Mouse (Mus musculus) adrenal gland, adult 2 months (tissue): ENCODE results near the gene Golgb1. TPM values are rescaled to one million over a fixed set of nuclear protein-coding genes. Genes with fewer than 3 reads are reported as not detected.

ENCODE experiments used
- DNase-seq: peaks from one replicate; pipeline ENCODE4 v3.0.0; 2021
- polyA plus RNA-seq: library from polyadenylated mRNA; depleted of rRNA; stranded (reverse); fragments of >200 nt; gene quantifications from 2 replicates; pipeline ENCODE4 v1.2.3, GENCODE M21; 2012
- total RNA-seq, 2 experiments: library from RNA; stranded (reverse); gene quantifications; 2 replicates each; pipeline ENCODE4 v1.2.3; 2021

Golgb1 gene
- total and polyA plus RNA-seq, 3 experiments = 50.7 to 98.8 (median 68.0) TPM

DNA sequence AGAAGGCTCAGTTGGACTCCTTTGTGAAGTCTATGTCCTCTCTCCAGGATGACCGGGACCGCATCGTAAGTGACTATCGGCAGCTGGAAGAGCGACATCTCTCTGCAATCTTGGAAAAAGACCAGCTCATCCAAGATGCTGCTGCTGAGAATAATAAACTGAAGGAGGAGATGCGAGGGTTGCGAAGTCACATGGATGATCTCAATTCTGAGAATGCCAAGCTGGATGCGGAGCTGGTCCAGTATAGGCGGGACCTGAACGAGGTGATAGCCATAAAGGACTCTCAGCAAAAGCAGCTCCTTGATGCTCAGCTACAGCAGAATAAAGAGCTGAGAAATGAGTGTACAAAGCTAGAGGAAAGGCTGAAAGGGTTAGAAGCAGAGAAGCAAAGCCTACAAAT lies 43.6 kb downstream of the Golgb1 start:
- DNase-seq = no peak

DNA sequence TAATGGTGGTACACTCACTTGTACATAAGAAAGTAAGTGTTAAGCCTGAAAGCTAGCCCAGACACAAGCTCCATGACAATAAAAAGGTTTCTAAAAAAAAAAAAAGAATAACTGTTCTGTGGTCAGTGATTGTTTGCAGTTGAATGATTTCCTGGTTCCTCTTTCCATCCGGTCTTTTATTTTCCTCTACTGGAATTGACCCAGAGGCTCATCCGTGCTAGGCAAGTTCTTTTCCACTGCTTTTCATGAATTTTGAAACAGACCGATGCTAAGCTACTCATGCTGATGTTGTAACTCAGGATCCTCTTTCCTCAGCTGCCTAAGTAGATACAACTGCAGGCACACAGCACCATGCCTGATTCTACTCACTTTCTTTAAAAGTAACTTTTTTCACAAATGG lies 45.5 kb downstream of the Golgb1 start:
- no peak for DNase-seq

DNA sequence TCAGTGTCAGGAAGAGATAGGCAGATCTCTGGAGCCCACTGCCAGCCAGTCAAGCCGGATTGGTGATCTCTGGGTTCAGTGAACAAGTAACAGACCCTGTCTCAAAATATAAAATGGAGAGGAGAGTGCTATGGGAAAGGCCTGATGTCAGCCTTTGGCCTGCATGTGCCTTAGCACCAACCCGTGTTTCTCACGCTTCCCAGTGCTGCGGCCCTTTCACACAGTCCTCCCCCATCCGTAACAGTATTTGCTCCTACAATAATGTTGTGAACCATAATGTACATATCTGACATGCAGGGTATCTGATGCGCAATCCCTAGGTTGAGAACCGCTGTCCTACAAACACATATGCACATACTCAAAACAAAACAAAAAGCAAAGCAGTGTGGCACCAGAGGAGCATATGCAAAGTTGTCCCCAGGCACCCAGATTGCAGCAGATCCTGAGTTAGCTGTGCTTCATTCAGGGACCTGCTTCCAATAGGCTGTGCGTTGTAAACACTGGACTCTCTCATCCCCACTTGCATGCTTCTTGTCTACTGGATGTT lies 46.2 kb downstream of the Golgb1 start:
- DNase-seq = no peak

DNA sequence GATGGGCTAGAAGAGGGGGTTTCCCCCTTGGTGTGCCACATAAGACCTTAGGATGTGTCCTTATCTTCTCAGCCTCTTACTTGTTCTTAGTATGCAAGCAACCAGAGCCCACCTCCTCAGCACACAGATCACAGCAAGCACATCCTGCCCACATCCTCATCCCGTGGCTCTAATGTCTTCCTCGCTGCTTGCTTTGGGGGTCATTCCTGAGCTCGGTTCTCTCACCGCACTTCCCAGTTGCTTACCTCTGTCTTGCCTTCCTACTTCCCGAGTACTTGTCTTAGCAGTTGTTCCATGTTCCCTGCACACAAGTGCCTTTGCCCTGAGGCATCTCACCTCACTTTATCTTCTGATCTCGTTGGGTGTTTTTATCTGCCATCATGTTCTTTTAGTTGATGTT lies 47.0 kb downstream of the Golgb1 start:
- no peak for DNase-seq

DNA sequence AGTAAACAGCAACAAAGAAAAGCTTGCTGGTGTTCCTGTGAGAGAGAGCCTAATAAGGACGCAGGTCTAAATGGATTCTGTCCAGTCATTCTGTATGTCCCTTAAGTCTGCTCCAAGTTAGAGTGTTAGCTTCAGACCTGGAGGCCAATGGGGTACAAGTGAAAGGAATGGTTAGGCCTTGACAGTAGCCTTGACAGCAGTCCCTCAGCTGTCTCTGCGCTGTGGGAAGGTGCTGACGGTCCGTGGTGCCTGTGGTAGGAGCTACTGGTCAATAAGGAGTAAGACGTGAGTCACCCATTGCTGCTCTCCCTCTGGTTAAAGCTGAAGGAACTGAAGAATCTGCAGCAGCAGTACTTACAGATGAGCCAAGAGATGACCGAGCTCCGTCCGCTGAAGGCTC lies 49.4 kb downstream of the Golgb1 start:
- peak; percentile 48 for DNase-seq

DNA sequence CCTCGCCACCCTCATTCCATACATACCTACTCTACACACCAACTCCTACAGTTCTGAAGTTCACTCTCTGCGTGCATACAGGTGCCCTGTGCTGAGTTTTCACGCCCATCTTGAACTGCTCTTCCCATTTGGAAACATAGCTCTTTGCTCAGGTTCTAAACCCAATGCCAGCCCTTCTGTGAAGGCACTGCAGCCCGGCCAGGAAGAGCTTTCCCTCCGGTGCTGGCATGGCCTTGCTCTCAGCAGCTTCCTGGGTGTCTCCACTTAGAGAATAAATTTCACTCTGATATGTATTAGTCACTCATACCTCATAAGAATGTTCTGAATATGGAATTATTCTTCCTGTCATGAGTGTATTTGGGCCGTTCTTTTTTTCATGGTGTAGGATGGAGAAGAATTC lies 50.4 kb downstream of the Golgb1 start:
- peak; percentile 41 for DNase-seq

DNA sequence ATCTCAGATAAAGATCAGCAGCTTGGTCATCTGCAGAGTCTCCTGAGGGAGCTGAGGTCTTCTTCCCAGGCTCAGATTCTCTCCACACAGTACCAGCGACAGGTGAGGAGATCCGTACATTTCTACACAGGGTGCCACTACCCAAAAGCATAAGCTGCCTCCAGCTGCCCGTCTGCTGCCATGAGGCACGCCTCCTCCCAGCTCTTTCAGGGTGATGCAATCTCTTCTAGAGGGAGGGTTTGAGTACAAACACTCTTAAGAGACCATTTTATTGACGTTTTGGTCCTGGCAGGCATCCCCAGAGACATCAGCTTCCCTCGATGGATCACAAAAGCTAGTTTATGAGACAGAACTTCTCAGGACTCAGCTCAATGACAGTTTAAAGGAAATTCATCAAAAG lies 50.9 kb downstream of the Golgb1 start:
- peak; percentile 43 for DNase-seq

DNA sequence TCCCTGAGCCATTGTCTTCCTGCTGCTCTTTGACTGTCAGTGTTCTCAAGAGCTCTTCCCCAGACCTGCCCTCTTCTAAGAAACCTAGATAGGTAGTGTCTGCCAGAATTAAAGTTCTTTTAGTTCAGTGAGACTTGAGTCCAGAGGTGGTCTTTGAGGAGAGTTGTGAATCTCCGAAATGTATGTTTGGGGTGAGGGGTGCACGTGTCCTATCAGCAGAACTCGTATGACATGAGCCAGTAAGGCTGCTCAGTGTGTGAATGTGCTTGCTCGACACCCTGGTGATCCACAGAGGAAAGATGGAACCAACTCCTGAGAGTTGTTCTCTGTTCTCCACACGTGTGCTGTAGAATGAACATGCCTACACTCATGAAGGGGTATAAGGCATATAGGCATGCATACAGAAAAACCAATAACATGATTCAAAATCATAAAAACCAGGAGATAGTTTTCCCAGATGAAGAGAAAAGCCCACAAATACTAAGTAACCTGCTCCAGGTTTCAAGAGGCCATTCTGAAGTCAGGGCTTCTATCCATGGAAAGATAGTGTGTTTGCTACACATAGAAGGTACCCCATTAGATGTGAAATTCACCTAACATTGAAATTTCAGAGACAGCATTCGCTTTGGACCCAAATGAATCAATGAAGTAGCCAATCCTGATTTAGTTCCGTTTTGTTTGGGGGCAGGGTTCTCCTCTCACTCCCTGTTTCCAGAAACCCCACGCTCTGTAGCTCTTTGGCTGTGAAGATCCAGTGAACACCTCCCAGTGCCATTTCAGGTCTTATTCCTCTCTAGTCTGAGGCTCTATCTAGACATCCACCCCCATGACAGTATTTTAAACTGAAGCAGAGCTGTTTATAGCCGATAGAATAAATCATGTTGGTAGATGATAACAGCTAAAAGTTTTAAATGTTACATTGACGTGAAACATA lies 51.8 kb downstream of the Golgb1 start:
- no peak for DNase-seq

DNA sequence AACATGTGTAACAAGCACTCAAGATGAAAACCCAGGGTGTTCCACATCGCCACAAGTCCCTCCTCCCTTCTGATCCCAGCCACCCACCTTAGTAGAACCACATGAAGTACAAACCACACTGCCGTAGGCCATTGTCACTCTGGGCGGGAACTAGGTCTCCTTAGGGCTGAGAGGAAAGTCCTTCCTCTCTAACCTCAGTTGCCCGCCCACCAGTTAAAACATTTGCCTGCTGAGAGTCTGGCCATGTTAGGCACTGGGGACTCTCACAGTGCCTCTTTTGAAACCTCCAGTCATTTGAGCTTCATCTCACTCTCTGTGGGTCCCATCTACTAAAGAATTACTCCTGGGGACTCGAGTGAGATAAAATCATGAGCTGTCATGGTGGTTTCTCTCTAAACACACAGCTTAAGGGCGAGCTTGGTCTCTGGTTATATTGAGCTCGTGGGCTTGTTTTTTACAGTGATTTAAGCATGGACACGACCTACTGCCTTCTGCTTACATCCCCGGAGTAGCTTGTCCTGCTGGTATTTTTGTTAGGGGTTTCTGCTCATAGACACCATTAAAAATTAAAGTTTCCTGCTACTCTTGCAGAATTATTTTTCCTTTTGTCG lies 52.7 kb downstream of the Golgb1 start:
- DNase-seq = no peak

DNA sequence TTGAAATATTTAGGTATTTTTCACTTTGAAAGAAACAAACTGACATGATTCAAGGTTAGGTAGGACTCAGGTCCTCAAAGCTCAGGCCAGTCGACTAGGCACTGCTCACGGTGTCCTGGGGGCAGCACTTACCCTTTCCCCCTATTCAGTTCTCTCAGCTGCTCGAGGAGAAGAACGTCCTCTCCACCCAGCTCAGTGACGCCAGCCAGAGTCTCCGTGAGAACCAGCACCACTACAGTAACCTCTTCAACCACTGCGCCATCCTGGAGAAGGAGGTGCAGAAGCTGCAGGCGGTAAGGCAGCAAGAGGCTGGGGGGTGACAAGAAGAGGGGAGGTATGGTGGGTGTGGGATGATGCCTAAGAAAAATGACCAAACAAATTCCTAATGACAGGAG lies 53.2 kb downstream of the Golgb1 start:
- DNase-seq = no peak

DNA sequence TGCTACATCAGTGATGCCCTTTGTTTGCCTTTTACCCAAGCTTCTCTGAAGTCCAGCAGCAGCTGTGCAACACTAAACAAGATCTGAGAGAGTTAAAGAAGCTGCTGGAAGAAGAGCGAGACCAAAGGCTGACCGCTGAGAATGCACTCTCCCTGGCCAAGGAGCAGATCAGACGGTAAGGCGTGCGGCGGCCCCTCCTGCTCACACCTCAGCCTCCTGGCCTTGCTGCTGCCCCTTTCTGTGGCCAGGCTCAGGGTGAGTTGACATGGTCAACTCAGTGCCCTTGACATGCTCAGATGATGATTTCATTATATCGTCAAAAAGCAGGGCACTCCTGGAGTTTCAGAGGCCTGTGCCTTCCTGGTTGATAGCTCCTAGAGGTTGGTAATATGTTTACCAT lies 54.3 kb downstream of the Golgb1 start:
- DNase-seq = peak; percentile 65

DNA sequence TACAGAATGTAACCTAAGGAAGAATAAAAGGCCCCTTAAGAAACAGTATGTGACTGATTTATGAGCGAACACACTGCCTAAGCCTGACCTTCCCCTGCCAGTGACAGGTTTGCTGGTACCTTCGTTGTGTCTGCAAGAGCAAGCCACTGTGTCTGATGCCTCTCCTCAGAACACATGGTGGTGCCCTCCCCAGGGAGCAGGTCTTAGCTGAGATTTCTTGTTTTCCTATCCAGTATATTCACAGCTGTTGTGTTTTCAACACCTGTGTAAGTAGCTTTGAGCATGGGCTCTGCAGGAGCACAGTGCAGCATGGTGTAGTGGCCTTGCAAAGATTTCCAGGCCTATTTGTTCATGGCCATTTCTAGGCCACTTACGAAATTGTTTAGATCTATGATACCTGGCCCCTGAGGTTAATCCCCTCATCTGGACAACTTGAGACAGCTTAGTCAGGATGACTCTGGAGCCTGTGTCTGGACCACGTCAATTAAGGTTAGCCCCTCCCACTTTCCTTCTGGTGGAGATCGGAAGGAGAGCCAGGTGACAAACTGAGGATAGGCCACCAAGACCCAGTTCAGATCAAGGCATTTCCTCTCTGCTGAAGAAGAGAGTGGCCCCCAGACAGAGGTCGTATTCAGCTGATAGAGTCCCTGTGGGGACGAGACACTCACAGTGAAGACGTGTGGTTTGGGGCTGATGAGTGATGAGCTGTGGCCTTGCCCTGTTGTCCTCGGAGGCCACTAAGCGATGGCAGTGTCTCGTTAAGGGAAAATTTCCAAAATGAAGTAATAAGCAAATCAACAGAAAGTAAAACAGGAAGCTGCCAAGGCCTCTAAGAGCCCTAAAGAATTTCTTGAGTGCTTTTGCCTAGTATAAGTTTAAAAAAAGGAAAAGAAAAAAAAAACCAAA lies 55.5 kb downstream of the Golgb1 start:
- DNase-seq = peak; percentile 82

DNA sequence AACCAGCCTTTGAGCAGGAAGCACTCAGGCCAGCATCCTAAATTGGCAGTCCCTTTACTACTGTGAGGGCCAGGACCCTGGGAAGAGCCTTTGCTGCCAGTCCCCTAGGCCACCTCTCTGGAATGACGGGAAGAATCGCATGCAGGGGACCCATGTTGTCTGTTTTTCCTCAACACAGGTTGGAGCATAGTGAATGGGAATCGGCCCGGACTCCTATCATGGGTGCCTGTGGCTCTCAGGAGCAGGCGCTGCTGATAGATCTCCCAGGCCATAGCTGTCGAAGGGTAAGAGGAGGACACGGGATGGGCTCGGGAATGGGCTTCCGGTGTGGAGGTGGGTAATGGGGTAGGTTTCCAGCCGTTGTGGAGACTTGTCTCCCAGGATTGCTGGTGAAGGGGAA lies 56.4 kb downstream of the Golgb1 start:
- DNase-seq = no peak

DNA sequence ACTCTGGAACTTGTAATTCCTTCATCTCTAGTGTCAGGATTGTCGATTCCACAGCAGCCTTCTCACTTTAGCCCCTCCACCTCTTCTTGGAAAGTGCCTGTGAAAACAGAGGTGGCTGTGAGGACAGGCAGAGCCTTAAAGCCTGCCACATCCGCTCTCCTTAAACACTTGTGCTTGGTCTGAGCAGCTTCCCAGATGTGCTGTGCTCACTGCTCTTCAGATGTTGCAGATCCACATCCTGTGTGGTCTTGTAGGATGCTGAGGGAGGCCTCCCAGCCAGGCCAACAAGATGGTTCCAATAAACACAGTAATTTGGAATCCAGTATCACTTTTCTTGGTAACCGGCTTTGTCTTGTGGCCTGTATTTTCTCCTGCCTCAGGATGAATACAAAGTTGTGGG lies 57.0 kb downstream of the Golgb1 start:
- no peak for DNase-seq

DNA sequence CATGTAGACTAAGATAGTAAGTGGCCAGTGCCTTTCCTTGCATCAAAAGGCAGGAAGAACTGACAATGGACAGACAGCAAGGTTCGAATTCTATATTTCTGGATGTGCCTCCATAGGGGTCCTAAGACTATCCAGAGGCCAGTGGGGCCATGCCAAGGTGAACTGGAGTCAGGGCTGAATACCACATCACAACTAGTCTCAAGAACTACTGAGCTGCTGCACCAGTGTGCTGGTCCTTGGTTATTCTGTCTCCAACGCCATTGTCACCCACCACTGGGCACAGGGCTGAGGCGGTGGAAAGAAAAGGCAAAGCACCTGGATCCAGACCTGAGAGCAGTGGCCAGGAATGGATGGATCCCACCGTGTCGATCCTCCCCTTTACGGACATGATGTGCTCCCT lies 57.6 kb downstream of the Golgb1 start:
- no peak for DNase-seq

DNA sequence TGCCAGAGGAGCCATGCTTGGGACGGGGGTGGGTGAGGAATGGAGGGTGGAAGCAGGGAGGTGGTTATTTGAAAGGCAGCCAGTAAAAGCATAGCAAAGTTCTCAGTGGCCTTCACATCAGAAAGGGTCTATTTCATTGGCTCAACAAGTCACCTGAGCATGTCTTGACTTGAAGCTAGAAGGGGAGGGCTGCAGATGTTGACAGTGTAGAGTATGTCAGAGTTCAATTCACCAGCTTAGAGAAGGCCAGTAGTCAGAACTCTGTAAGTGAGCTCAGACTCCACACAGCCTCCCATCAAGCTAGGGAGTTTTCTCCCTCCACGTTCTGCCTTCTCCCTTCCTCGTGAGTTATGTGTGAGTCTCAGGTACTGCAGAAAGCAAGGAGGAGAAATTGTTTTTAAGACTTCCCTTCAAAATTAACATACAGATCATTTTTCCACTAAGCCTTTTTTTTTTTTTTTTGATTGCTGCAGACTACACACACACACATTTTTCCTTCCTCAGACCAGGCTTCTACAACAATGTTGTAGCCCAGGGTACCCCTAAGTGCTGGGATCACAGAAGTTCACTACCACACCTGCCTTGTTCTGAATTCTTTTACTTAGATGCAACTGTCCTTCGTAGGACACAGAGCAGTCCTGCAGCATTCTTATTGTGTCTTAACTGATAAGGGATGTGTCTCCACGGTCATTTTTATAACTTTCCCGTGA lies 59.3 kb downstream of the Golgb1 start:
- DNase-seq = peak; percentile 50

DNA sequence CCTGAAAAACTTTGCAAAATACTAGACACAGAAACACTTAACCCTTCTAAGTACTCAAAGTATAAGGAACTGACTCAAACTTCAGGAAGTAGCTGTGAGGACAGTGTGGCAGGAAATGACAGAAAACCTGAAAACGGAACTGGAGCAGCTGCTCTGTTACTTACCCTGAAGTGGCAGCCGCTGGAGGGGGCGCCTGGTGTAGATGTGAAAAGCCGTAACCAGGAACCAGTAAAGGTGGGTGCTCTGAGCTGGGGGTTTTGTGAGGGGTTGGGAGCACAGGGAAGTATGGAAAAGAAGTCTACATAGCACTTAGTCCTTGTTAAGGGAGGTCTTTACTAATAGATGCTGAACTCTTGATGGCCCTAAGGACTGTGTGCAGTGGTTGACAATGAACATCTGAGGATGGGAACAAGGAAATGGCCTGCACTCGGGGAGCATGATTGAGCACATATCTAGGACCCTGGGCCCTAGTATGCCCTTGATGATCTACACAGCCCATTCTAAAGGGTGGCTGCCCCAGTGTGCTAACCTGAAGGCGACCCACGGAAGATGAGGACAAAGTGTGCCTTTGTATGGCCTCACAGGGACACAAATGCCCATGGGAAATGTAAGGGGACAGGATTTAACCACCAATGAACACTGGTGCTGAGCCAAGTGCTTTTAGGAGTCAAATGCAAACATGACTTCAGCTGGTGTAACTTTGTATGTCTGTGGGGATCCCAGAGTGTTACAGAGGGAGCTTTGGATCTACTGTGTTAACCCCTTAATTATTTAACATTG lies 60.1 kb downstream of the Golgb1 start, which contains the start of gene Hcls1:
TSS of gene Hcls1 (plus strand) at position 143 of the 780 bp plus-strand sequence.
- DNase-seq = peak; percentile 29

DNA sequence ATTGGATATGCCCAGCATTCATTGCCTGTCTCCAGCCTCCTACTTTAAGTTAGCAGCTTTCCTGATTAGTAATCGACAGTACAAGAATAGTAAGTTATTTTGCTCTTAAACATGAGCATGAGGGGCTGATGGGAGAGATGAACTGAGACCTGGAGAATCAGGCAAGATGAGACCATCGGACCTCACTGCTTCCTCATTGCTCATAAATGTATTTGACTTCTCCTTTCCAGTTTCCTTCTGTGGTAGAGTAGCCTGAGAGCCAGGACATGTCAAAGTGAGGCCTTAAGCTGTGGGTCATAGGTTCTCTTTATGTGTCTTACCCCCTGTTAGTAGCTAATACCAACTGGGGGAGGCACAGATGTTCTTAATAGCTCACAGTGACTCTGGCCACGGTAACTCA lies 60.9 kb downstream of the Golgb1 start:
- DNase-seq = no peak

DNA sequence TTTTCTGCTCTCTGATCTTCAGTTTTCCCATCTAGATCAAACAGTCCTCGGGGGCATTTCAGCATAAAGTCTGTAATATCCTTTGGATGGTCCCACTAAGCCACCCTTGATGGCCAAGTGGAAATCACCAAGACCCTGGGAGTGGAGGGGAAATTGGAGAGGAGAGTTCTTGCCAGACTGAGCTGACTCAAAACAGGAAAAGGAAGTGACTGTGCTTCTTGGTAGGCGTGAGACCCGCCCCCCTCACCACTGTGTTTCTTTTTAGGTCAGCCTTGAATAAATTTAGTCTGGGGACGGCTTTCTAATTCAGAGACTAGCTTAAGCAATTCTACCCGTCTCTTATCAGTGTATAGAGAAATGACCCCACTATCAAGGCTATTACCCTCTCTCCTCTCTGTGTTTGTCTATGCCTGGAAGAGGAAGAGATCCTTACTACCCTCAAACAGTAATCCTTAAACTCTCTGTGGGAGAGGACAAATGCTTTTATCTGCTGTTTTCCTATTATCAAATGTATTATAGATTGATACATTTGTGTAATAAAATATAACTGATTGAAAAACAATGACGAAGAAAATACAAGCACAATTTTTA lies 66.3 kb downstream of the Golgb1 start:
- DNase-seq = peak; percentile 60

DNA sequence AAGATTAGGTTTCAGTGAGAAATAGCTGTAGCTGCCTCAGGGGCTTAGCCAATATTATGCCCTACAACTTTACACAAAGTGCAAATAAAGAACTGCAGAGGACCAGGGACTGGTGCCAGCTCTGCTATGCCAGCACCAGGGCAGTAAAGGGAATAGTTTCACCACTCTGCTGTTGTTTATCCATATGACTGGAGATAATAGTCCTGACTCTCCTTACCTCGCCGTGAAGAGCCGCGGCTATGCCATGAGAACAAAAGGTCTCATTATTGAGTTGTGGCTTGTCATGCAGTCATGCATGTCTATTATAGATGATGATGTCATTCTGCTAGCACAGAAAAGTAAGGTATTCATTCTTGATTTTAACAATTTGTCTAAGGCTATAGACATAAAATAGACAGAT lies 67.0 kb downstream of the Golgb1 start:
- no peak for DNase-seq
